Mouse (Mus musculus) forebrain, embryonic 14.5 days (tissue): ENCODE data around the gene Efcab5. TPM values are rescaled to one million over a fixed set of nuclear protein-coding genes. Genes with fewer than 3 reads are reported as not detected.

Source experiments
- ATAC-seq: fragments of 200-750 bp; cut with Nextera tagmentation; 2 replicates; pipeline ENCODE4 v1.8.0; 2017; ENCODE audit warnings: mild to moderate bottlenecking, moderate library complexity
- DNase-seq: peaks from one replicate; pipeline ENCODE4 v3.0.0-alpha.2; 2015; ENCODE audit warnings: low spot score
- H3K27ac ChIP-seq: fragments of 300-500 bp; sonication (generic); 2 replicates; pipeline ENCODE4 v1.5.1; 2014; ENCODE audit warnings: low read depth, mild to moderate bottlenecking, control low read depth, low read length, moderate library complexity
- H3K27me3 ChIP-seq: fragments of 300-500 bp; sonication (generic); replicated peaks from 2 replicates; pipeline ENCODE4 v1.6.1; 2014; ENCODE audit warnings: low read length, control low read depth, mixed read lengths; ENCODE audit not compliant: control insufficient read depth, insufficient read depth
- H3K36me3 ChIP-seq: fragments of 300-500 bp; sonication (generic); 2 replicates; pipeline ENCODE4 v1.6.1; 2014; ENCODE audit warnings: low read length, control low read depth; ENCODE audit not compliant: control insufficient read depth, insufficient read depth
- H3K4me1 ChIP-seq: fragments of 300-500 bp; sonication (generic); 2 replicates; pipeline ENCODE4 v1.6.1; 2014; ENCODE audit warnings: antibody characterized with exemption, low read length, control low read depth; ENCODE audit not compliant: control insufficient read depth, insufficient read depth
- H3K4me2 ChIP-seq: fragments of 300-500 bp; sonication (generic); 2 replicates; pipeline ENCODE4 v1.6.1; 2014; ENCODE audit warnings: mild to moderate bottlenecking, control low read depth, low read length
- H3K4me3 ChIP-seq: fragments of 300-500 bp; sonication (generic); 2 replicates; pipeline ENCODE4 v1.5.1; 2014; ENCODE audit warnings: low read depth, low read length, control low read depth
- H3K9ac ChIP-seq: fragments of 300-500 bp; sonication (generic); 2 replicates; pipeline ENCODE4 v1.6.1; 2014; ENCODE audit warnings: mild to moderate bottlenecking, low read length, control low read depth, moderate library complexity
- H3K9me3 ChIP-seq: fragments of 300-500 bp; sonication (generic); replicated peaks from 2 replicates; pipeline ENCODE4 v1.6.1; 2016; ENCODE audit warnings: low read length, control low read depth, mixed read lengths; ENCODE audit not compliant: control insufficient read depth
- WGBS: fragments of 180-500 bp; shearing (Covaris S2); extraction: QIAGEN DNeasy Blood & Tissue Kit; methylation state at CpG from one replicate; pipeline ENCODE4 v1.1.7; 2014; 5-methylcytosine and 5-hydroxymethylcytosine counted together
- polyA plus RNA-seq: library from polyadenylated mRNA; unstranded; fragments of >200 nt; fragmentation: Nextera tagmentation; extraction: Ambion mirVana; gene quantifications from 2 replicates; pipeline ENCODE4 v1.2.1, GENCODE M21; 2014

Efcab5 gene
- polyA plus RNA-seq, 1 experiment from 2014 or later: 0.74 TPM

DNA sequence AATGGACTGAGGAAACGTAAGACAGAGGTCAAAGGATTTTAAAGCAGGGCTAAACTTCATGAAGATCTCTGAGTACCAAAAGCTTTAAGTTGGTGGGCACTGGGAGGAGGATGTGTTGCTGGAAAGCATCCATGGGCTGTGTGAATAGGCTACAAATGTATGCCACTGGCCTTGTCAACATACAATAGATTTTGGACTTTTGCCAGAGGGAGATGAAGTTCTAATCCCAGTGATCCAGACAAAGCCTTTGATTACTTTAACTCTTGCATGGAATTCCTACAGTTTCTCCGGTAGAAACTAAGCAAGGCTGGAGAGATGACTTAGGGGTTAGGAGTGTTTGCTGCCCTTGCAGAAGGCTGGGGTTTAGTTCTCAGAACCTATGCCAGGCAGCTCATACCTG lies 6.2 kb downstream of the Efcab5 start:
- Histone ChIP-seq H3K9me3 (no peaks in the 10 kb centered on the region), H3K9ac (no peak overlapping the region), H3K36me3 (no peaks in the 10 kb centered on the region), H3K27me3 (no peaks in the 10 kb centered on the region), H3K4me1 (peaks cover 17% of the 10 kb centered on the region), H3K4me2 (no peak overlapping the region), H3K27ac (no peak overlapping the region), H3K4me3 (no peak overlapping the region)
- WGBS: 9% methylated on average over 2 of the region's 2 CpGs
- ATAC-seq (no peak), DNase-seq (peak; percentile 84)

DNA sequence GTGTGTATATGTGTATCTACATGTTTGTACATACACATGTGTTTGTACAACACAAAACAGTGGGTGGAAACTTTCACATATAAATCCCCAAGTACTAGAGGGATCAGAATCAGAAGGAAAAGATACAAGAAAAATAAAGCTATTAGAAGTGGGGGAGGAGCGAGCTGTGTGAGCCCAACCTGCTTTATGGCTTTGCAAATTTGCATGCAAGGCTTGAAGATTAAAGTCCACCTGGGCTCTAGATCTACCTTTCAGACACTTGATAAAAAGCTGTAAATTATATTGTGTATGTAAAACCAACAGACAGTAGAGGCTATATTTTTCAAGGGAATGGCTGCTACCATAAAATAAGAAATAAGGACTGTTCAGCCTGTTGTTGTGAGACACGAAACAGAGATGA lies 6.7 kb downstream of the Efcab5 start:
- WGBS: 66% methylated on average over 2 of the region's 2 CpGs

DNA sequence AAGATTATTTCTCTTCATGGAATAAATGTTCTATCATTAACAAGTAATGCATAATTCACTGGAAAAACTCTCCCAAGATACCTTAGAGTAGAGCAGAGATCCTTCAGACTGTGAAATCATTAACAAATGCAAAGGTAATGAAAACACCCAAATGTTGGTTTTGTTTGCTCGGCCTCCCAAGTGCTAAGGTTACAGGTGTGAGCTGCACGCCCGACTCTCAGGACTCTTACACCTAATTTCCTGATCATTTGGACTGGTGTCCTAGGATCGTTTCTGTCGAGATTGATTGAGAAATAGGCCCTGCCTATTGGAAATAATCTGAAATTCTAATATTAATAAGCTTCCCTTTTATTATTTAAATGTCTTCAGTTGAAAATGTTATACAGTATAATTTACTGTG lies 7.2 kb downstream of the Efcab5 start:
- no peaks in the 10 kb centered on the region for H3K36me3 ChIP-seq
- peaks cover 17% of the 10 kb centered on the region for H3K4me1 ChIP-seq
- no peak overlapping the region for H3K9ac ChIP-seq
- H3K4me3 ChIP-seq: no peak overlapping the region
- no peak overlapping the region for H3K27ac ChIP-seq
- no peak for ATAC-seq
- H3K4me2 ChIP-seq: no peak overlapping the region
- no peak for DNase-seq
- 67% methylated on average over 5 of the region's 5 CpGs for WGBS
- no peaks in the 10 kb centered on the region for H3K9me3 ChIP-seq
- H3K27me3 ChIP-seq: no peaks in the 10 kb centered on the region

More for the DNA sequence above, 6.7 kb downstream of the Efcab5 start:
- no peak overlapping the region for H3K4me2 ChIP-seq
- H3K9ac ChIP-seq: no peak overlapping the region
- no peaks in the 10 kb centered on the region for H3K9me3 ChIP-seq
- ATAC-seq: no peak
- no peak overlapping the region for H3K27ac ChIP-seq
- no peaks in the 10 kb centered on the region for H3K36me3 ChIP-seq
- no peaks in the 10 kb centered on the region for H3K27me3 ChIP-seq
- peaks cover 17% of the 10 kb centered on the region for H3K4me1 ChIP-seq
- H3K4me3 ChIP-seq: no peak overlapping the region
- DNase-seq: no peak

DNA sequence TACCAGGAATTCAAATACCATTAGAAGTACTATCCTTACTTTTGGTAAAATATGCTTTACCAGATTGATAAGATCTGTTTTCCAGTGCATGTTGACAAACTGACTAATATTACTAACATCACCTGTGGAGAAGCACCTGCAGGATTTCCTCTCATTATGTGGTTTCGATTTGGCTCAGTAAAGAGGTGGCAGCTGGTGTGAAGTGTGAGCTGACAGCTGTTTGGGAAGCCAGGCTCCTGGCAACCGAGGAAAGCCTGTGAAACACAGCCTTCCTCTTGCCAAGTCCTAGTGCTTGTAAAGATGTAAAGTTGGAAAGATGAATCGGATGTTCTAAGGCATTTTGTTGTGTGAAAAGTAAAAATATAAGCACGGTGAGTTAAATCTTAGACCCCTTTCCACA lies 7.9 kb downstream of the Efcab5 start:
- Histone ChIP-seq H3K27ac (no peak overlapping the region), H3K4me3 (no peak overlapping the region), H3K27me3 (no peaks in the 10 kb centered on the region), H3K4me1 (peaks cover 17% of the 10 kb centered on the region), H3K9me3 (no peaks in the 10 kb centered on the region), H3K9ac (no peak overlapping the region), H3K4me2 (no peak overlapping the region), H3K36me3 (no peaks in the 10 kb centered on the region)
- WGBS: 31% methylated on average over 4 of the region's 4 CpGs
- DNase-seq (peak; percentile 90), ATAC-seq (0 out of 2 replicates have a peak, but pooled peaks have one; percentile 42)

DNA sequence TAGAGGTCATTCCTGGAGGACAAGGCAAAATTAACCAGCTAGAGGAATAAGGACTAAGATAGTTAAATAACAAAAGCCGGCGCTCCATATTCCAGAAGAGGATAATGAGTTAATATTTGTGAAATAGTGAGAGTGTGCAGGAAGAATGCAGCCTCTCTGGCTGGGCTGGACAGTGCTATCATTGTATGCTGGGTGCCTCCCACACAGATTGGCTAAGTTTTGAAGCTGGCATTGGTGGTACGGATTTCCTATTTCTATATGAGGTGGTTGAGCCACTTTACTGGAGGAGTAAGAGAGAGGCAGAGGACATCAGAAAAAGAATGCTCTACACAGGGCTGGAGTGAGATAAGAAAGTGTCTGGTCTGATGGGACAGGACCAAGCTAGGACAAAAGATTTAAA lies 9.0 kb downstream of the Efcab5 start:
- no peak overlapping the region for H3K27ac ChIP-seq
- H3K4me2 ChIP-seq: no peak overlapping the region
- no peaks in the 10 kb centered on the region for H3K27me3 ChIP-seq
- peaks cover 17% of the 10 kb centered on the region for H3K4me1 ChIP-seq
- no peak overlapping the region for H3K9ac ChIP-seq
- no peaks in the 10 kb centered on the region for H3K9me3 ChIP-seq
- DNase-seq: no peak
- WGBS: 89% methylated on average over 3 of the region's 3 CpGs
- no peak for ATAC-seq
- H3K36me3 ChIP-seq: no peaks in the 10 kb centered on the region
- no peak overlapping the region for H3K4me3 ChIP-seq

DNA sequence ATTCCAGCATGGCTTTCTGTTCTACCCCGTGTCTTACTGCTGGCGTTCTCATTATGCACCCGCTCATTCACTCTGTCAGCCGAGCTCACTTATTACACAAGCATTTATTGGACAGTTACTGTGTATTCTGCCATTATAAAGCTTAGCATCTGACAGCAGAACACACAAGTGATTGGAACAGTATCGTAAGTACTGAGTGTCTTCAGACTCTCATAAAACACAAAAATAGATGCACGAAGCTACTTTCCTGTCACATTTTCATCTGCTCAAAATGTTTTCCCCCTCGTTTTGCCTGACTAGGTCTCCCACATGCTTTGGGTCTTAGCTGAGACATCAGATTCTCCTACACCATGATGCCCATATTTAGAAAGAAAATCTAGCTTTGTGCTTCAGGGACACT lies 14.2 kb downstream of the Efcab5 start:
- ATAC-seq (no peak), DNase-seq (no peak)
- Histone ChIP-seq H3K4me3 (no peak overlapping the region), H3K4me1 (no peaks in the 10 kb centered on the region), H3K4me2 (no peak overlapping the region), H3K9me3 (no peaks in the 10 kb centered on the region), H3K27ac (no peak overlapping the region), H3K9ac (no peak overlapping the region), H3K36me3 (no peaks in the 10 kb centered on the region), H3K27me3 (no peaks in the 10 kb centered on the region)
- 57% methylated on average over 7 of the region's 7 CpGs for WGBS

DNA sequence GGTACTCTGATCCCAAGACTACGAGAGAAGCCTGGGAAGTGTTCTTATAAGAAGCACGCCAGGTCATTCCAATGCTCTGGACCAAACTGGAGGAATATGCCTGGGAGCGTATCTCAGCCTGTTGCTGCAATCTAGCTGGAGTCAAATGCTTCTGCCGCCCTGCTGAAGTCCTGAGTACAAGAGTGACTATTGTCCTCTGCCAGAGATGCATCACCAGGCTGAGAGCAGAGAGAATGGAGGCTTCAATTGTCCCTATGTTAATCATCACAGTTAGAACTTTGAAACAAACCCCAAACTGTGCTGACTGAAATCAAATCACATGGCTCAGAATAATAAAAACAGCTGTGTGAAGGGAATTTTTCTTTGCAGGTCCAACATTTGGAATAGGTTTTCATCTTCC lies 15.0 kb downstream of the Efcab5 start:
- no peak overlapping the region for H3K4me2 ChIP-seq
- no peak overlapping the region for H3K9ac ChIP-seq
- no peaks in the 10 kb centered on the region for H3K4me1 ChIP-seq
- 58% methylated on average over 4 of the region's 4 CpGs for WGBS
- no peaks in the 10 kb centered on the region for H3K9me3 ChIP-seq
- DNase-seq (no peak), ATAC-seq (no peak)
- no peak overlapping the region for H3K4me3 ChIP-seq
- no peak overlapping the region for H3K27ac ChIP-seq
- H3K27me3 ChIP-seq: no peaks in the 10 kb centered on the region
- no peaks in the 10 kb centered on the region for H3K36me3 ChIP-seq

DNA sequence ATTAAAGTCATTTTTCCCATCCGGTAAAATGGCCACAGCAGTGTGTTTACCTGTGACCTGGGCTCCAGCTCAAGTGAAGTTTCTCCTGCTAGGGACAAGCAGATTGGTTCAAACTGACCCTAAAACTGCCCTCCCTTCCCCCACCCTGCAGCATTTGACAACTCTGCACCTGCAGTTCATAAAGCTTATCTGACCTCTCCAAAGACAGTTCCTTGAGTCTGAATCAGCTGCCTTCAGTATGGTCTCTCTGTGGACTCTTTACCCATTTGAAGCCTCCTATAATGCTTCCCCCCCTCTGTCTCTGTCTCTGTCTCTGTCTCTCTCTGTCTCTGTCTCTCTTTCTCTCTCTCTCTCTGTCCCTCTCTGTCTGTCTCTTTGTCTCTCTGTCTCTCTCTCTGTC lies 28.0 kb downstream of the Efcab5 start:
- DNase-seq: no peak
- no peak for ATAC-seq

DNA sequence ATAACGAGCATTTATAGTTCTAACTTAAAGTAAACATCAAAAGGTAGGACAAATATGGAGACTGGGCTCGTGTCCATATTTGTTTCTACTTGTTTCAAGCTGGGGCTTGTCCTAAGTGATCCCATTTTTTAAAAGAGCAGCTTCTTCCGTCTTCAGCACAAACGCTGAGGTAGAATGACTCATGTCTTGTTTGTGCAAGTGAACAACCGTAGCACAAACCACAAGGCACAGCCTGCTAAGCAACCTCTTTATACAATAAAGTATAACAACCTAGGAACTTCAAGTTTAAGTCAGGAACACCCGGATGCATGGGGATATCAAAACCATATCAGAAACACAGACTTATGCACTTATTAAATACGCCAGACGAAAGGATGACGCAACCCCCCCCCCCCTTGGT lies 28.4 kb downstream of the Efcab5 start:
- no peaks in the 10 kb centered on the region for H3K27me3 ChIP-seq
- no peaks in the 10 kb centered on the region for H3K9me3 ChIP-seq
- no peak for DNase-seq
- H3K4me1 ChIP-seq: no peaks in the 10 kb centered on the region
- no peak overlapping the region for H3K4me2 ChIP-seq
- no peak for ATAC-seq
- 78% methylated on average over 9 of the region's 9 CpGs for WGBS
- no peak overlapping the region for H3K9ac ChIP-seq
- no peak overlapping the region for H3K4me3 ChIP-seq
- no peak overlapping the region for H3K27ac ChIP-seq
- no peaks in the 10 kb centered on the region for H3K36me3 ChIP-seq

More for the DNA sequence above, 28.0 kb downstream of the Efcab5 start:
- no peaks in the 10 kb centered on the region for H3K9me3 ChIP-seq
- H3K4me1 ChIP-seq: no peaks in the 10 kb centered on the region
- no peak overlapping the region for H3K4me2 ChIP-seq
- H3K27ac ChIP-seq: no peak overlapping the region
- H3K27me3 ChIP-seq: no peaks in the 10 kb centered on the region
- 91% methylated on average over 1 of the region's 1 CpGs for WGBS
- no peak overlapping the region for H3K9ac ChIP-seq
- H3K4me3 ChIP-seq: no peak overlapping the region
- H3K36me3 ChIP-seq: no peaks in the 10 kb centered on the region
